ENCODE assay signal across 19 mouse cellular contexts in genomic region chr3:141511253-141512038, GRCm38 (mm10). TPM values are rescaled to one million over a fixed set of nuclear protein-coding genes. Genes with fewer than 3 reads are reported as not detected.
DNase-seq lines count a peak whose midpoint lies in the region; ATAC-seq lines count a peak whose summit lies in the region.
"Had no signal": no experiment of that assay in that cellular context is flagged by ENCODE, and none has a peak within 500 bp of the region (broad histone marks: within the 10 kb centered on the region; RNA-seq: fewer than 3 reads in every experiment).

No protein-coding gene starts in this region.

- DNase-seq in limb, embryonic 10.5 days (ENCODE audit: low spot score) = no peak
- DNase-seq in Muller cell, postnatal 12 days (ENCODE audit: inconsistent ontology term) = peak; percentile 45
- DNase-seq in right cerebral cortex, postnatal 10 days (ENCODE audit: low spot score in 2 of 2) = no peak
- no peak for DNase-seq in spleen, postnatal 4 days (ENCODE audit: low spot score in 2 of 2)
- DNase-seq in left cerebral cortex, adult 8-10 months (ENCODE audit: low spot score in 2 of 2) = no peak
- DNase-seq: adrenal gland, postnatal 10 days; cerebellum, adult 11 months; cerebellum, adult 8-10 months; cerebellum, postnatal 14 days; gastrocnemius, postnatal 14 days; heart, postnatal 36 days had no signal

- no peaks in the 10 kb centered on the region for H3K27me3 ChIP-seq in limb, embryonic 12.5 days
- H3K27me3 ChIP-seq in limb, embryonic 10.5 days (ENCODE audit: low read depth, poor library complexity, severe bottlenecking) = no peaks in the 10 kb centered on the region
- H3K27me3 ChIP-seq: embryonic facial prominence, embryonic 15.5 days; forebrain, embryonic 12.5 days; heart, embryonic 13.5 days; hindbrain, embryonic 15.5 days had no signal

- no peaks in the 10 kb centered on the region for H3K9me3 ChIP-seq in limb, embryonic 12.5 days
- no peaks in the 10 kb centered on the region for H3K9me3 ChIP-seq in limb, embryonic 10.5 days (replicated peaks)
- H3K9me3 ChIP-seq: embryonic facial prominence, embryonic 15.5 days; forebrain, embryonic 12.5 days; heart, embryonic 13.5 days; hindbrain, embryonic 15.5 days had no signal

- no peaks in the 10 kb centered on the region for H3K36me3 ChIP-seq in limb, embryonic 12.5 days
- no peaks in the 10 kb centered on the region for H3K36me3 ChIP-seq in limb, embryonic 10.5 days
- H3K36me3 ChIP-seq: embryonic facial prominence, embryonic 15.5 days; forebrain, embryonic 12.5 days; heart, embryonic 13.5 days; hindbrain, embryonic 15.5 days had no signal

- 65% methylated on average over 5 of the region's 5 CpGs for WGBS in limb, embryonic 12.5 days
- 83% methylated on average over 5 of the region's 5 CpGs for WGBS in limb, embryonic 10.5 days

- 0 out of 2 replicates have a peak overlapping the region, but pooled peaks have one; percentile 18 for H3K27ac ChIP-seq in limb, embryonic 12.5 days
- H3K27ac ChIP-seq in limb, embryonic 10.5 days = no peak overlapping the region; the same call in 1 of the 2 replicates
- H3K27ac ChIP-seq: embryonic facial prominence, embryonic 15.5 days; forebrain, embryonic 12.5 days; heart, embryonic 13.5 days; hindbrain, embryonic 15.5 days had no signal

- H3K4me2 ChIP-seq in limb, embryonic 12.5 days = no peak overlapping the region
- H3K4me2 ChIP-seq: embryonic facial prominence, embryonic 15.5 days; forebrain, embryonic 12.5 days; heart, embryonic 13.5 days; hindbrain, embryonic 15.5 days had no signal

- H3K9ac ChIP-seq in limb, embryonic 12.5 days (replicated peaks) = no peak overlapping the region
- H3K9ac ChIP-seq: embryonic facial prominence, embryonic 15.5 days; forebrain, embryonic 12.5 days; heart, embryonic 13.5 days; hindbrain, embryonic 15.5 days had no signal

- no peak overlapping the region for H3K4me3 ChIP-seq in limb, embryonic 12.5 days (replicated peaks)
- H3K4me3 ChIP-seq in limb, embryonic 10.5 days = no peak overlapping the region
- H3K4me3 ChIP-seq: embryonic facial prominence, embryonic 15.5 days; forebrain, embryonic 12.5 days; heart, embryonic 13.5 days; hindbrain, embryonic 15.5 days had no signal

- no peak for ATAC-seq in limb, embryonic 12.5 days (ENCODE audit: insufficient number of reproducible peaks, insufficient read depth, low FRiP score, low TSS enrichment, low read depth)
- ATAC-seq in granulocyte monocyte progenitor cell, adult 5-6 weeks (replicated peaks; ENCODE audit: poor library complexity, severe bottlenecking) = peak; percentile 96
- peak; percentile 95 for ATAC-seq in megakaryocyte progenitor cell, adult 5-6 weeks (replicated peaks; ENCODE audit: poor library complexity)
- ATAC-seq: forebrain, embryonic 16.5 days had no signal

- H3K4me1 ChIP-seq in limb, embryonic 12.5 days (replicated peaks) = peaks cover 13% of the 10 kb centered on the region
- H3K4me1 ChIP-seq in limb, embryonic 10.5 days = peaks cover 13% of the 10 kb centered on the region
- H3K4me1 ChIP-seq: embryonic facial prominence, embryonic 15.5 days; forebrain, embryonic 12.5 days; heart, embryonic 13.5 days; hindbrain, embryonic 15.5 days had no signal

RNA-seq across cellular contexts. Expression of gene Unc5c, which starts 46.4 kb away (rescaled TPM):
- 19.6 and 23.7 TPM in 2 replicates for polyA plus RNA-seq in limb, embryonic 12.5 days (2016; fragmentation: Nextera tagmentation; extraction: Ambion mirVana)
- polyA plus RNA-seq in limb, embryonic 10.5 days (2016; fragmentation: Nextera tagmentation; extraction: Ambion mirVana) = 7.4 and 12.9 TPM in 2 replicates
- total RNA-seq in granulocyte monocyte progenitor cell, adult 5-6 weeks (2014; fragmentation: Nextera tagmentation) = not detected in 2 replicates
- 0.04 TPM in 1 of 2 replicates, not detected in the other for total RNA-seq in granulocyte monocyte progenitor cell, adult 5-6 weeks (2017)
- not detected in 2 replicates for total RNA-seq in megakaryocyte progenitor cell, adult 5-6 weeks (2015)
- not detected in 2 replicates for total RNA-seq in megakaryocyte progenitor cell, adult 5-6 weeks (2017)
- 10 to 100 TPM; 27.4 to 29.4 (median 28.6) TPM for total RNA-seq in left cerebral cortex, adult 8-10 months (2022)

Comparison
In these comparisons a context has a peak if more than half of its experiments do, and no peak if none do; other contexts are left out.
1. RNA of gene Unc5c, which starts 46.4 kb away (total RNA-seq): 27.4 to 29.4 TPM in left cerebral cortex, adult 8-10 months; 0.04 TPM in granulocyte monocyte progenitor cell, adult 5-6 weeks and not detected in megakaryocyte progenitor cell, adult 5-6 weeks; every median in the first group is over 10 times any median in the second.